Mouse (Mus musculus) stomach, embryonic 15.5 days (tissue): Measurements from ENCODE around the gene Cux1. TPM values are rescaled to one million over a fixed set of nuclear protein-coding genes. Genes with fewer than 3 reads are reported as not detected.

Source experiments
- ATAC-seq: fragments of 200-750 bp; cut with Nextera tagmentation; 2 replicates; pipeline ENCODE4 v1.8.0; 2017; ENCODE audit warnings: low read depth, moderate number of reproducible peaks, moderate TSS enrichment; ENCODE audit not compliant: insufficient read depth, low FRiP score
- H3K27ac ChIP-seq: fragments of 300-500 bp; sonication (generic); 2 replicates; pipeline ENCODE4 v1.5.1; 2015; ENCODE audit warnings: mild to moderate bottlenecking, inconsistent platforms
- H3K27me3 ChIP-seq: fragments of 300-500 bp; sonication (generic); replicated peaks from 2 replicates; pipeline ENCODE4 v1.6.1; 2015; ENCODE audit warnings: inconsistent platforms
- H3K36me3 ChIP-seq: fragments of 300-500 bp; sonication (generic); 2 replicates; pipeline ENCODE4 v1.6.1; 2015; ENCODE audit warnings: inconsistent platforms
- H3K4me1 ChIP-seq: fragments of 300-500 bp; sonication (generic); 2 replicates; pipeline ENCODE4 v1.6.1; 2015; ENCODE audit warnings: inconsistent platforms
- H3K4me2 ChIP-seq: fragments of 300-500 bp; sonication (generic); 2 replicates; pipeline ENCODE4 v1.6.1; 2015; ENCODE audit warnings: mild to moderate bottlenecking, inconsistent platforms
- H3K4me3 ChIP-seq: fragments of 300-500 bp; sonication (generic); replicated peaks from 2 replicates; pipeline ENCODE4 v1.5.1; 2015; ENCODE audit warnings: inconsistent platforms
- H3K9ac ChIP-seq: fragments of 300-500 bp; sonication (generic); 2 replicates; pipeline ENCODE4 v1.6.1; 2015; ENCODE audit warnings: inconsistent platforms
- H3K9me3 ChIP-seq: fragments of 300-500 bp; sonication (generic); 2 replicates; pipeline ENCODE4 v1.6.1; 2016; ENCODE audit warnings: inconsistent platforms
- WGBS: fragments of 180-500 bp; shearing (Covaris S2); methylation state at CpG from one replicate; pipeline ENCODE4 v1.1.7; 2015; 5-methylcytosine and 5-hydroxymethylcytosine counted together
- polyA plus RNA-seq: library from polyadenylated mRNA; unstranded; fragments of >200 nt; fragmentation: Nextera tagmentation; extraction: Ambion mirVana; gene quantifications from 2 replicates; pipeline ENCODE4 v1.2.1, GENCODE M21; 2015

The Cux1 gene
- polyA plus RNA-seq, 1 experiment from 2014 or later, result 73.5 TPM

- WGBS, result 60% methylated on average over 11 of the region's 11 CpGs
- Histone ChIP-seq H3K4me1 (peaks cover 8% of the 10 kb centered on the region), H3K4me3 (no peak overlapping the region), H3K27me3 (no peaks in the 10 kb centered on the region), H3K36me3 (no peaks in the 10 kb centered on the region), H3K9me3 (no peaks in the 10 kb centered on the region), H3K4me2 (no peak overlapping the region), H3K27ac (peak overlapping the region; percentile 55), H3K9ac (no peak overlapping the region)
- no peak for ATAC-seq
Observed at GRCm38 (mm10) chr5:136533371-136534276, 33.7 kb downstream of the Cux1 start.

GRCm38 (mm10) chr5:136531674-136532365 lies 35.5 kb downstream of the Cux1 start:
- no peaks in the 10 kb centered on the region for H3K36me3 ChIP-seq
- no peaks in the 10 kb centered on the region for H3K27me3 ChIP-seq
- 72% methylated on average over 2 of the region's 2 CpGs for WGBS
- no peaks in the 10 kb centered on the region for H3K9me3 ChIP-seq
- no peak overlapping the region for H3K27ac ChIP-seq
- H3K4me1 ChIP-seq, result peaks cover 8% of the 10 kb centered on the region
- no peak overlapping the region for H3K4me2 ChIP-seq
- no peak for ATAC-seq
- no peak overlapping the region for H3K4me3 ChIP-seq
- H3K9ac ChIP-seq, result no peak overlapping the region

- Histone ChIP-seq H3K27ac (no peak overlapping the region), H3K27me3 (no peaks in the 10 kb centered on the region), H3K4me1 (peaks cover 15% of the 10 kb centered on the region), H3K36me3 (no peaks in the 10 kb centered on the region), H3K4me3 (no peak overlapping the region), H3K4me2 (no peak overlapping the region), H3K9me3 (no peaks in the 10 kb centered on the region), H3K9ac (no peak overlapping the region)
- 88% methylated on average over 1 of the region's 1 CpGs for WGBS
- ATAC-seq, result no peak
Observed at GRCm38 (mm10) chr5:136530931-136531330, 36.4 kb downstream of the Cux1 start.

GRCm38 (mm10) chr5:136529165-136529564 lies 38.1 kb downstream of the Cux1 start:
- Histone ChIP-seq H3K4me2 (no peak overlapping the region), H3K4me3 (no peak overlapping the region), H3K9ac (no peak overlapping the region), H3K27me3 (no peaks in the 10 kb centered on the region), H3K27ac (no peak overlapping the region), H3K36me3 (no peaks in the 10 kb centered on the region), H3K4me1 (peaks cover 15% of the 10 kb centered on the region), H3K9me3 (no peaks in the 10 kb centered on the region)
- ATAC-seq, result no peak

- H3K9me3 ChIP-seq, result no peaks in the 10 kb centered on the region
- WGBS, result 50% methylated on average over 1 of the region's 1 CpGs
- H3K9ac ChIP-seq, result no peak overlapping the region
- no peak overlapping the region; the same call in 1 of the 2 replicates for H3K27ac ChIP-seq
- H3K36me3 ChIP-seq, result no peaks in the 10 kb centered on the region
- H3K4me1 ChIP-seq, result peaks cover 14% of the 10 kb centered on the region; the same call in 1 of the 2 replicates
- H3K4me3 ChIP-seq, result no peak overlapping the region
- H3K4me2 ChIP-seq, result no peak overlapping the region
- no peaks in the 10 kb centered on the region for H3K27me3 ChIP-seq
- ATAC-seq, result no peak
Observed at GRCm38 (mm10) chr5:136527871-136528270, 39.4 kb downstream of the Cux1 start.

GRCm38 (mm10) chr5:136526545-136526909 lies 40.8 kb downstream of the Cux1 start:
- no peak overlapping the region for H3K4me3 ChIP-seq
- 0 out of 2 replicates have a peak, but pooled peaks have one; percentile 27 for ATAC-seq
- 79% methylated on average over 5 of the region's 5 CpGs for WGBS
- H3K9ac ChIP-seq, result no peak overlapping the region
- no peaks in the 10 kb centered on the region for H3K9me3 ChIP-seq
- no peak overlapping the region for H3K4me2 ChIP-seq
- no peaks in the 10 kb centered on the region for H3K27me3 ChIP-seq
- H3K27ac ChIP-seq, result no peak overlapping the region
- no peaks in the 10 kb centered on the region for H3K36me3 ChIP-seq
- peaks cover 19% of the 10 kb centered on the region; the same call in 1 of the 2 replicates for H3K4me1 ChIP-seq

GRCm38 (mm10) chr5:136525896-136526544 lies 41.3 kb downstream of the Cux1 start:
- H3K4me1 ChIP-seq, result peaks cover 19% of the 10 kb centered on the region; the same call in 1 of the 2 replicates
- H3K9ac ChIP-seq, result no peak overlapping the region
- H3K9me3 ChIP-seq, result no peaks in the 10 kb centered on the region
- no peak for ATAC-seq
- no peak overlapping the region for H3K4me3 ChIP-seq
- no peak overlapping the region for H3K27ac ChIP-seq
- no peak overlapping the region for H3K4me2 ChIP-seq
- 70% methylated on average over 9 of the region's 9 CpGs for WGBS
- H3K36me3 ChIP-seq, result no peaks in the 10 kb centered on the region
- no peaks in the 10 kb centered on the region for H3K27me3 ChIP-seq

- Histone ChIP-seq H3K4me1 (peaks cover 19% of the 10 kb centered on the region; the same call in 1 of the 2 replicates), H3K36me3 (no peaks in the 10 kb centered on the region), H3K9me3 (no peaks in the 10 kb centered on the region), H3K4me2 (no peak overlapping the region), H3K9ac (no peak overlapping the region), H3K27ac (no peak overlapping the region), H3K4me3 (no peak overlapping the region), H3K27me3 (no peaks in the 10 kb centered on the region)
- WGBS, result 19% methylated on average over 3 of the region's 3 CpGs
- no peak for ATAC-seq
Observed at GRCm38 (mm10) chr5:136522843-136523463, 44.3 kb downstream of the Cux1 start.

- H3K4me3 ChIP-seq, result no peak overlapping the region
- 88% methylated on average over 3 of the region's 3 CpGs for WGBS
- no peaks in the 10 kb centered on the region for H3K36me3 ChIP-seq
- H3K4me2 ChIP-seq, result no peak overlapping the region
- H3K27ac ChIP-seq, result no peak overlapping the region
- peaks cover 22% of the 10 kb centered on the region; the same call in 1 of the 2 replicates for H3K4me1 ChIP-seq
- no peak overlapping the region for H3K9ac ChIP-seq
- no peak for ATAC-seq
- no peaks in the 10 kb centered on the region for H3K27me3 ChIP-seq
- no peaks in the 10 kb centered on the region for H3K9me3 ChIP-seq
Observed at GRCm38 (mm10) chr5:136521656-136522055, 45.6 kb downstream of the Cux1 start.

GRCm38 (mm10) chr5:136518648-136519437 lies 48.4 kb downstream of the Cux1 start:
- Histone ChIP-seq H3K9me3 (no peaks in the 10 kb centered on the region), H3K27ac (no peak overlapping the region), H3K27me3 (no peaks in the 10 kb centered on the region), H3K4me3 (no peak overlapping the region), H3K4me2 (no peak overlapping the region), H3K36me3 (no peaks in the 10 kb centered on the region), H3K9ac (no peak overlapping the region), H3K4me1 (peaks cover 24% of the 10 kb centered on the region; the same call in 1 of the 2 replicates)
- 81% methylated on average over 3 of the region's 3 CpGs for WGBS
- no peak for ATAC-seq

- no peaks in the 10 kb centered on the region for H3K36me3 ChIP-seq
- H3K4me2 ChIP-seq, result no peak overlapping the region
- ATAC-seq, result no peak
- H3K4me1 ChIP-seq, result peaks cover 16% of the 10 kb centered on the region; the same call in 1 of the 2 replicates
- H3K9me3 ChIP-seq, result no peaks in the 10 kb centered on the region
- no peak overlapping the region for H3K27ac ChIP-seq
- WGBS, result 52% methylated on average over 2 of the region's 2 CpGs
- no peaks in the 10 kb centered on the region for H3K27me3 ChIP-seq
- H3K4me3 ChIP-seq, result no peak overlapping the region
- H3K9ac ChIP-seq, result no peak overlapping the region
Observed at GRCm38 (mm10) chr5:136517510-136517909, 49.8 kb downstream of the Cux1 start.
